Mouse (Mus musculus) G1E (cell line): ENCODE results near the gene Pigu.

Source experiments
- CTCF ChIP-seq: IDR thresholded peaks from 2 replicates; pipeline ENCODE4 v1.5.1; 2012; ENCODE audit warnings: low read depth, low read length, inconsistent platforms, mixed read lengths
- GATA1 ChIP-seq: IDR thresholded peaks from 2 replicates; pipeline ENCODE4 v1.6.1; 2012; ENCODE audit warnings: borderline replicate concordance, low read length, inconsistent platforms, mixed read lengths

GRCm38 (mm10) chr2:155335231-155335630 is 22.0 kb downstream of the Pigu start:
- no peak for TF ChIP-seq CTCF
- no peak for TF ChIP-seq GATA1
